Mouse (Mus musculus) right cerebral cortex, postnatal 4 days (tissue): ENCODE data around the gene Usp30.
A peak's percentile ranks its signal among the peaks of the same experiment; 100 is the strongest.

ENCODE experiments used
- DNase-seq: peaks from one replicate; pipeline ENCODE4 v3.0.0-alpha.2; 2022

The Usp30 gene

DNA sequence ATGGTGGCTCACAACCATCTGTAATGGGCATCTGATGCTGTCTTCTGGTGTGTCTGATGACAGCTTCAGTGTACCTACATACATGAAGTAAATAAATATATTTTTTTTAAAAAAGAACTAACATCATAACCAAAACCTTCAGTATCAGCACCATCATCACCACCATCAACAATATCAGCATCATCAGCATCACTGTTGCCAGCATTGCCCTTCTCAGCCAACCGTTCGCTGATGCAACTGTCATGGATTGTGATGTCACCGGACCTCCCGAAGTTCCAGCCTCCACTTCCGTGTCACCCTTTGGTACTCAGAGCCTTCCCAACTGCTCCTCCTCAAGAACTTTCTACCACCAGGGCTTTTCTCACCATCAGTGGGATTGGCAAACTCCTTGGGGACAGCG is at the start of gene Usp30:
Gene Usp30, plus strand, starts transcription at position 301 of the 400 bp plus-strand sequence.
- no peak for DNase-seq

DNA sequence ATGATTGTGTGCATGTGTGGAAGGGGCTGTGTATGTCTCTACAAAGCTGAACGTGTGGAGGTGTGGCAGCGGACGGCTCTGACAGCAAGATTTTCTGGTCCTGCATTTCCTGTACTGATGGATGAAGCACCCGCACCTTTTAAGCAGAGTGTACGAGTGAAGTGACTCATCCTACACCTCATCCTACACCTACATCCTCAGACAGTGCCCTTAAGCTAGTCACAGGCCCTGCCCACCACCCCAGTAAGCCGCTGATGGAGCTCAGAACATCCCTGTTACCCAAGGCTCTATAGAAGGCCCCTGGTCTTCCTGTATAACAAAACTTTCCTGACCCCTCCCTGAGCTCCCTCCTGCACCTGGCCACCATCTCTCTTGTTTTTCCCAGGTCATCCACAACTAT is 40.9 kb upstream of the Usp30 start:
- no peak for DNase-seq

DNA sequence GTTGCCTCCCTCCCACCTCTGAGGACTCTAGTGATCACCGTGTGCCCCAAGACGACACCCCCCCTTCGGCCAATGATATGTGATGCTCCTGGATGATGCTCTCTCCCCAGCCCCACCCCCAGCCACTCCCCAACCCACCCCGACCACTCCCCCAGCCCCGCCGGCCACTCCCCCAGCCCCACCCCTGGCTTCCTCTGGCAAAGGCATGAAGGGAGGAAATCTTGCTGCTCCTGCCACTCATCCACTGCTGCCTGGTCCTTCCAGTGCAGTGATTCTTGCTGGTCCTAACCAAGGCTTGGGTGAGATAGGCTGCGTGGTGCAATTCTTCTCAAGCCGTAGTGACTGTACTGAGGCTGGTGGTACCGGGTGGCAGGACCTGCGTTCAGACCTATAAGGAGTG is 40.4 kb upstream of the Usp30 start:
- DNase-seq = no peak

DNA sequence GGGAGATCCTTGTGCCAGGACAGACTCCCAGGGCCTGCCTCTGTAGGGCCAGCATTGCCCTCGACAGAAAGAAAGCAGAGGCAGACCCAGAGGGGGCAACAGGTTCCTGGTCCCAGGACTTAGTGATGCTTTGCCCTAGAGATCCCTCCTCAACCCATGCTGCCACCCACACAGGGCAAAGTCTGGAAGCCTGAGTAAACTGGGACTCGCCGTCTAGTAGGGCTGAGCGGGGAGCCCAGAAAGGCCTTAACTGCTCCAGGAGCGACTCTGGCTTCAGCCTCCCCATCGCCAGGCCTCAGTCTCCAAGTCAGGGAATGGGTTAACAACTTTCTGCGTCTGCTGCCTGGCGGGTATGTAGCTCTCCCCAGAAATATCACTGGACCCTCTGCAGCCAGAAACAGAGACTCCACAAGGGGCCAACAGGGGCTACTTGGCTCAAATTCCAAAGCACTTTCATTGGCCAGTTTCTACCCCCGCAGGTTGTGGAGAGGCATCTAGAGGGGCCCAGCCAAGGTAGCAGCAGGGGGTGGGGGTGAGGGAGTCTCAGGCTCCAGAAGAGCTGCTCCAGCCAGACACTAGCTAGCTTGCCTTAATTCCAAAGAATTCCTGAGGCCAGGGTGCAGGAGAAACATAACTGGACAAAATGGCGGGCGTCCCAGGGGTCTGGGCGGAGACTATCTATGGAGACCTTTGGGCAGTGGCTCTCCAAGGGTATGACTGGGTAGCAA is 37.9 kb upstream of the Usp30 start:
- no peak for DNase-seq

DNA sequence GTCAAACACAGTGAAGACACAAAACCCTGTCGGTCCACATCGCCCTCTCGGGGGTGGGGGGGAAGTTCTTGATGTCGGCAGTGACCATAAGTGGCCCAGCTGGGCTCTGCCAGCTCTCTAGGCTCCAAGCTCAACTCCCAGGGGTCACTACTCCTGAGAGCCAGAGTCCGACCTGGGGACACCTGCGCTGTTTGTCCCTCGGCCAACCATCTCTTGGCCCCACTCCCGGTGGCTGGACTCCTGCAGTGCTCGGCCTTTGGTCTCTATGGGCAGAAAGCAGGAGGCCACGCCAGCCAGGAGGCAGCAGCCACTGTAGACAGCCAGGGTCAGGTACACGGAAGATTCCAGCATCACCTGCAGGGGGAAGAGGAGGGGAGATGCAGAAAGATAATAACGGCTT is 37.1 kb upstream of the Usp30 start:
- DNase-seq = no peak

DNA sequence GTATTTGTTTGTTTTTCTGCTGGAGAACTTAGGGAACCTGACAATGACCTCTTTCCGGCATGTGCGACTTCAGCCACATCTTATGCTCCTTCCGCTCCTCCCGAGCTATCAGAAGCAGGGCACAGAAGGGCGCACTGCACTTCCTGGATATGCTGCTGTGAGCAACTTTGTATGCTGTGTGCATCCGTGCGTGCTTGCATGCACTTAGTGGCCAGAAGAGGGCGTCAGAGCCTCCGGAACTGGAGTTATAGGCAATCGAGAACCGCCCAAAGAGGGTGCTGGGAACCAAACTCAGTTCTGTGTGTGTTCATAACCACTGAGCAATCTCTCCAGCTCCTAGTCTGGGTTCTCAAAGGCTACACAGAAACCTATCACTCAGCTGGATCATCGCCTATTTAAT is 34.6 kb upstream of the Usp30 start:
- no peak for DNase-seq

DNA sequence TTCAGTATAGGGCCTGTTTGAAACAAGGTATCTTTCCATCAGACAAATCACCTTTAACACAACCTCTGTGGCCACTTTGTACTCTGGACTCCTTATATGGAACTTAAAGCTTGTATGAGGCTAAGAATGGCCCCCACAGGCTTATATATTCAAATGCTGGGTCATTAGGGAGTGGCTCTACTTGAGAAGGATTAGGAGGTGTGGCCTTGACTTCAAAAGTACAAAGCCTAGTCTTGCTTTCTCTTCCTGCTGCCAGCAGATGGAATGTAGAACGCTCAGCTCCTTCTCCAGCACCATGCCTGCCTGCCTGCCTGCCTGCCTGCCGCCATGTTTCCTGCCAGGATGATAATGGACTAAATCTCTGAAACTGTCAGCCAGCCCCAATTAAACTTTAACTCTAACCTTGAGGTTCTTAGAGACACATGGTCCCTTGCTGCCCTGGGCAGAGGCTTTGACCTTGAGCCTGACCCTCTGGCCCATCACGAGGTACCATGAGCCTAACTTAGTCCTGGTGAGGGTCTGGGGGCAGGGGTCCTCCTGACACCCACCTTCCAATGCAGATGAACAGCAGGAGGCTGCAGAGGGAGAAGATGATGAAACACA is 33.0 kb upstream of the Usp30 start:
- DNase-seq = no peak

DNA sequence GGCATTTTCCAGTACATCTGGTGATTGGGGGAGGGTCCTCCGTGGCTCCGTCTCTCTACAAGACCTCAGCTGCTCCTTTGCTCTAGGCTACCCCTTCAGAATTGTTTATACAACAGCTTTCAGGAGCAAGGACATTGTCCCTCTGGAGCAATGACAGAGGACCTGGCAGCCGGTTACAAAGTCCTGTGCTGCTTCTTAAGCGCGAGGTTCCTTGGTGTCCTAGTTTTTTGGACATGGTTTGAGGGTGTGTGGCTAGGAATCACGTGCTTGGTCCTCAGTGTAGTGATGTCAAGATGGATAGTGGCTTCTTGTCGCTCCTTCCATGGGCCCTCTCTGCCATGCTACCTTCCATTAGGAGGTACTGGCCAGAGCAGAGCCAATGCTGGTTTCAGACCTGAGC is 30.9 kb upstream of the Usp30 start:
- DNase-seq = no peak

DNA sequence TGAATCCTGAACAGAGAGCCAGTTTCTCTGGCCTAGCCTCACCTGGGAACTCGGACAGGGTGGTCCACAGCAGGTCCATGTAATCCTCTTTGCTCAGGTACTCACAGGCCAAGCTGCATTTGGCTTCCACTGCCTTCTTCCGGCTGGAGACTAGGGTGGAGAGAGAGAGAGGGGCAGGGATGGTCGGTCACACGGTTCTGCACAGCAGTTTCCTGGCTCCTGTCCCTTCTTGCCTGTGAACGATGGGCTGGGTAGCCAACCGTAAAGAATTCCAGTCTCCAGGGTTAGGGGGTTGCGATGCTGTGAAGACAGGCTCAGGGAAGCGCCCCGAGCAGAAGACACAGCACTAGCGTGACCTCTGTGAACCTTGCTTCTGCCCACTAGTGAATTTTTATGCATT is 30.1 kb upstream of the Usp30 start:
- no peak for DNase-seq

DNA sequence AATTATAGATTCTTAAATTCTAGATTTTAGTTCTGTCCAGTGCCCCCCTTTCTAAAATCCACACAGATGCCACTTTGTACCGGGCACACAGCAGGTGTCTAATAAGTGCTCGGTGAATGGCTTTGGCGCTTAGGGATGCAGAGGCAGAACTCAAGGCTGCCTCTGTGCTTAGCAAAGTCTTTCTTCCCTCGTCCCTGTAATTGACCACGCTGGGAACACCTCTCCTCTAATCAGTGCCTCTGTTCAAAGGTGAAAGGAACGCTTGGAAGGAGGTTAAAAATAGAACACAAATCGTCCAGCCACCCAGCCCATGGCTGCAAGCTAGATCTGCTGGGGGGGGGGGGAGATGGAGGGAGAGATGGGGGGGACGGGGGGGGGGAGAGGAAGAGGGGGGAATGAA is 24.8 kb upstream of the Usp30 start:
- DNase-seq = no peak

DNA sequence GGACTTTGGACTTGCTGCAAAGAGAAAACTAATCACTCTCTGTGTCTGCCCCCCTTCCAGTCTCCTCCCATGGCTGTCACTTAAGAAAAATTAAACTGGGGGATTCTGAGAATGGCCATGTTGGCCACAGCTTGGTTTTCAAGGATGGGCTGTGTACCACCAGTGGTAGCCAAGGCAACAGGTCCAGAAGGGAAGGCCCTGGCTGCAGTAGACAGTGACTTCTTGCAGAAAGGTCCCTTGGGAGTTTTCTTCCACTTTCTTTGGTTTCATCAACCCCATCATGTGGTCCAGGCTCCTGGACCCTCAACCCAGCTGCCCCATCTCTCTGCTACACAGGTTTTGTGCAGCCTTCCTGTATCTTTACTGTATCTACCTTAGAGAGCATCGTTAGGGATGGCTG is 24.4 kb upstream of the Usp30 start:
- DNase-seq = no peak

DNA sequence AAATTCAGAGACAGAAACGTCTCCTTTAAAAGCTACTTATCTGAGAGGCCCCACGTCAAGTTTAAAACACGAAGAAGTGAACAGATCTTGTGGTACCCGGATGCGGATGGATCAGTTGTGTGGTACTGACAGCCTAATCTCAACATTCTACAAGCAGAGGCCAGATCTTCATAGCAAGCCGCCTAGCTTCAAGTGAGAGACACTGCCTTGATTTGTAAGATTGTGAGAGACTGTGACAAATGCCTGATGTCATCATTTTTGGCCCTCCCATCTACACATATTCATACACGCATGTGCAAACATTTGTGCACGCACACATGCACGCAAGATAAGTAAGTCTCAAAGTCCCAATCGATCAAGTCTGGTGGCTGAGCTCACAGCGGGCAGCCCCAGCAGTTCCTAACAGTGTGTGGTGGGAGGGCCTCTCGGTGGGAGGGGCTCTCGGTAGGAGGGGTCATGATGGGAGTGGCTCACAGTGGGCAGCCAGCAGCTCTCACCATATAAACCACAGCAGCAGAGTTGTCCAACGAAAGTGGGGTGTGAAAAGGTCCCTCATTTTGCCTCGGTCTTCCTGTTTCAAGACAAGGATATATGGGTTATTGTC is 23.8 kb upstream of the Usp30 start:
- no peak for DNase-seq

DNA sequence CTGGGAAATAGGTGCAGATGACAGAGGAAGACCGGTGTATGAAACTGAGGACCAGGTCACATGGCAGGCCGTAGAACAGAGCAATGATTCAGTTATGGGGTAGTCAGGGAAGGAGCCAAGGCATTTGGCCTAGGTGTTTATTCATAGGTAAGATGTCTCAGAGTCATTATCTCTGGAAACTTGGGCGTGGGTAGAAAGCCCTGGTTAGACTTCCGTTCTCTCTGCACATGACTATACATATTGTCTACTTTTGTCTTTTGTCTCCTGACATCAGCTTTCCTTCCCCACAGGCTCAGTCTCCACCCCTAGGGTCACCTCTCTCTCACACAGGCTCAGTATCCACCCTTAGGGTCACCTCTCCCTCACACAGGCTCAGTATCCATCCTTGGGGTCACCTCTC is 21.5 kb upstream of the Usp30 start:
- no peak for DNase-seq

DNA sequence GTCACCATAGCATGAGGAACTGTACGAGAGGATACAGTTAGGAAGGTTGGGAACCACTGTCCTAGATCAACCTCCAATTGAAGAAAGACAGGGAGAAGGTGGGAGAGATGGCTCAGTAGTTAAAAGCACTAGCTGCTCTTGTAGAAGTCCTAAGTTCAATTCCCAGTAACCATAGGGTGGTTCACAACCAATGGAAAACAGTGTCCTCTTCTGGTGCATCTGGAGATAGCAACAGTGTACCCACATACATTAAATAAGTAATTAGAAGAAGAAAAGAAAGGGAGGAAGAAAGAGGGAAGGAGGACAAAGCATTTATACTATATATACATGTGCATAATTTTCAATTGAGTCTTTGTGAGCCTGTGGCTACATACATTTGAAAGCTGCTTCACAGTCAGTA is 20.1 kb upstream of the Usp30 start:
- DNase-seq = no peak

DNA sequence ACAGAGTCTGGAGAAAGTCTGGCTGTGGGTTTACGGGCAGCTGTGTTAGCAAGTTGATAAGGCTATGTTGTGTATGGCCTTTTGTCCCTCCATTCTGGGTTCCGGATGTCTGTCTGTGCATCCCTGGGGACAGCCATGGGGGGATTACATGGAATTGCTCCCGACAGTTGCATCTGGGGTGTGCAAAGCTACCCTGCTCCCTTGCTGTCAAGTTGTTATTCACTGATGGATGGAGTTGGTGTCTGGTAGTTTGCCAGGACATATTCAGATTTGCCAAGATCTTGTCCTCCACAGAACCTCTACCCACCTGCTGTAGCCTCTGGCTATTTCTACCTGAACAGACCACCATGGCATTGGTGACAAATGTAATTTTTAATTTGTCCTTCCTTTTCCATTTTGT is 19.1 kb upstream of the Usp30 start:
- no peak for DNase-seq

DNA sequence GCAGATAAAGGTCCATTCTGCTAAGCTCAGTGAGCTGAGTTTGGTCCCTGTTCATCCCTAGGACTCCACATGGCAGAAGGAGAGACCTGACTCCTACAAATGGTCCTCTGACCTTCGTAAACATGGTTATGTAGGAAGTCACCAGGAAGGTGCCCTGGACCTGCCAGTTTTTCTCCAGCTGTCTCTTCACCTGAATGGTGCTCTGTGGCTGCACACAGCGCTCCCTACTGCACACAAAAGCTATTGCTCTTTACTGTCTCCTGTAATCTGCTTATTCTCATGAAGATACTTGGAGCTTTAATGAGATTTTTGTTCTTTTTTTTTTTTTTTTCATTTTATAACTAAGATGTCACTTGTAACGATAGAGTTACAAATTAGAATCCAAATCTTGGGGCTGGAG is 18.7 kb upstream of the Usp30 start:
- no peak for DNase-seq

DNA sequence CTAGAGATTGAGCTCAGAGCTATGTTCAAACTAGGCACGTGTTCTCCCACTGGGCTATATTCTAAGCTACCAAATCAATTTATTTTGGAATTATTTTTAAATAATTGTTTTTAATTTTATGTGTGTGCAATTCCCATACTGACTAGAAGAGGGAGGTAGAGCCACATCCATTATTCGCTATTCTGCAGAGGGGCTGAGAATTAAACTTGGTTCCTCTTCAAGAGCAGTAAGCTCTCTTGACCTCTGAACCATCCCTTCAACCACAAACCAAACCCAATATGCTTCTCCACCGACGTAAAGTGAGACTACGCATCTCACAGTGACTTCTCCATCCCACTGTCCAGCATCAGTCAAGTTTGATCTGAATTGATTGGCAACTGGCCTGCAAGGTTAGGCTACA is 18.1 kb upstream of the Usp30 start:
- no peak for DNase-seq

DNA sequence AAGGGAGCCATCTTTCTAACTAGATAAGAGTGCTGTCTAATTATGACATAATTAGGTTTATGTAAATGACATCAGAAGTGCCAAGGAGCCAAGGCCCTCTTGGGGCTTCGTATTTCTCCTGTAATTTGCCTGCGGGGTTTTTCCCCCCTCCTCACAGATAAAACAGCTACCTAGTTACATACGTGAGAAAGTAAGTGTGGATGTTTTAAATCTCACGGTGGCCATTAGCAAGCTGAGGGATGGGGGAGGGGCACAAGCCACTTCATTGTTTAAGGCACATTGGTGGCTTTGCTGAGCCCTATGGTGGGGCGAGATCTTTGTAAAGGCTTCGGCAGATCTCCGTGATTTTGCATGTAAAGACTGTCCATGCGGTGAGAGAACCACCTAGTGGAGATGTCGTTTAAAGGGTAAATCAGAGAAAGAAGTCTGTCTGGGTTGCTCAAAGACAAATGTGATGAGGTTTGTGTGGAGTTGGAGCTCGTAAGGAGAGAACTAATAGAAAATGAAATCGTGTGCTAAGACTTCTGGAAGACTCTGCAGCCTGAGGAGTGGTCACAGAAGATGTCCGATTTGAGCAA is 16.4 kb upstream of the Usp30 start:
- DNase-seq = no peak

DNA sequence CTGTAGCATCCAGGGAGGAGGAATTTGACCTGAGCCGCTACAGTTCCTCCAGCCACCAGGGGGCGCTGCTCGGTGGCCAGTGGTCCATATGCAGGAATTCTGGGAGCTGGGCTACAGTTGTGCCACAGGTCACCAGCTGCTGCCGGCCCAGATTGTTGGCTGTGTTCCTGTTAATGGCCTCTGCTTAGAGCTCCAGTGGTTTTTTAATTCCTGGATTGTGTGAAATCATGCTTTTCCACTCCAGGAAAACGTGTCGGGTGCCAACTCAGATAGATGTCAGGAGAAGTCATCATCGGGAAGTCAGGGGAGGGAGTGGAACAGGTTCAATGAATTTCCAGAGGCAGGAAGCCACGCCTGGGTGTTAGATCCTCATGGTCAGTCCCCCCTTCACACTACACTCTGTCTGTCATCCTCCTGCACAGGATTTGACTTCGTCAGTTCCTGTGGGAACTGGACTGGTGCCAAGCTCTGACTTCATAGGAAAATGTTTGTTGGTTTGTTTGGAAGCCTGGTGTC is 13.0 kb upstream of the Usp30 start:
- DNase-seq = peak; percentile 59

DNA sequence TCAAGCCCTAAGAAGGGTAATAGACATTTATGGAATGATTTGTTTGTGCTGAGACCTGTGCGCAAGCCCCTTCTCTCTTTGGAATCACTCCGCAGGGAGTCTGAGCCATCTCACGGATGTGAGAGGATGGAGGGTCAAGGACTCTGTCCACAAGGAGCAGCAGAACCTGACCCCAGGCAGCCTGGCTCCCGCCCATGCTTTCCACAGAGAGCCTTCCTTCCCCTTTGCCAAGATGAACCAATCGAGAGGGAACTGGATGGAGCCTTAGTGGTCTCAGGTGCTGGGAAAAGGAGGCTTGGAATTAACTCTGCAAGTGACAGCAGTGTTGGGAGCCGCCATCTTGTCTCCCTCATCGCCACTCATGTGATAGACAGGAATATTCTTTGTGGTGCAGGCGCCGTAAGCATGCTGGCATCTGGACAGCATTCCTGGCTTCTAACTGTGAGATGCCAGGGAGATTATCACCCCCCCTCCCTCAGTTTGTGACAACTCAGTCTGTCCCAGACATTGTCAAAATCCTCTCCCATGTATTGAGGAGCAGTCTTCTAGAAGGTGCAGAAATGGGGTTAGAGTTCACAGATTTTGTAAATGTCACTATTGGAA is 8.0 kb upstream of the Usp30 start:
- DNase-seq = no peak

DNA sequence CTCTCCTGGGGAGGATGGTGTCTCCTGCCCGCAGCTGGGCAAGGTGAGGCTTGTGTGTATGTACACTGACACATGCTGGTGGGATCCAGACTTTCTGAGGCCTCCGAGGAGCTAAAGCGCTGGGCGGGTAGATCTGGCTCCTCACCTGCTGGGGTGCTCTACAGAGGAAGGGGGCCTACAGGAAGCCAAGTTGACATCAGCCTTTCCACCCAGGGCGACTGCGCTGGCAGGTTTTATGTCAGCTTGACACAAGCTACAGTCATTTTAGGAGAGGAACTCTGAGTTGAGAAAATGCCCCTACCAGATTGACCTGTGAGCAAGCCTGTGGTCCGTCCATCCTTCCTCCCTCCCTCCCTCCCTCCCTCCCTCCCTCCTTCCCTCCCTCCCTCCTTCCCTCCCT is 3.6 kb upstream of the Usp30 start:
- DNase-seq = no peak

DNA sequence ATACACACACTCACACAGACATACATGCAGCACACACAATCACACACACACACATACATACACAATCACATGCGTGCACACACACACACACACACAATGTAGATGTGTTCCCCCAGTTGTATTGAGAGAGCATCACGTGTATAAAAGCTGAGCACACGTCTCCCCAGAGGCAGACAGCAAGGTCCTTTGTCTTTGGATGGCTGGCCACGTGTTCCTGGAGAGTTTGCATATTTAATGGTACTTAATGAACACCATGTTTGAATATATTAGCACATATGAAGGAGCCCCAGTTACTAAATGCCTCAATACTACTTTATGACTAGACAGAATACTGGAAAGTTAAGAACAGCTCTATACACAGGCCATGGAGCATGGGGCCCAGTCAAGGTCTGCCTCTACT is 1.3 kb upstream of the Usp30 start:
- no peak for DNase-seq

DNA sequence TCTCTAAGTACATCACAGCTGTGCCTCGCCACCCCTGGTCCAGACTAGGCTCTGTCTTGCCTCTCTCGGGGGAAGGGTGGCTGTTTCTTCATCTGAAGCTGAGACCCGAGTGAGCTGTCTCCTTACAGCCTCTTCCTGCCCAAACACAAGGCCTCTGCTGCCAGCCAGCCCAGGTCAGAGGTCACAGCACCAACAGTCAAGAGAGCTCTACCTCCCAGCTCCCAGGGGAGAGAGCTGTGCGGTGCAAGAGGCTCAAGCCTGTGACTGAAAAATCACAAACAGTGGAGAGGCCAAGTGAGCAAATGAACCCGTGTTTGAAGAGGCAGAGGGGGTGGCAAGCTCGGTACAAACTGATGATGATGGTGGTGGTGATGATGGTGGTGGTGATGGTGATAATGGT is 1.3 kb downstream of the Usp30 start:
- DNase-seq = no peak

DNA sequence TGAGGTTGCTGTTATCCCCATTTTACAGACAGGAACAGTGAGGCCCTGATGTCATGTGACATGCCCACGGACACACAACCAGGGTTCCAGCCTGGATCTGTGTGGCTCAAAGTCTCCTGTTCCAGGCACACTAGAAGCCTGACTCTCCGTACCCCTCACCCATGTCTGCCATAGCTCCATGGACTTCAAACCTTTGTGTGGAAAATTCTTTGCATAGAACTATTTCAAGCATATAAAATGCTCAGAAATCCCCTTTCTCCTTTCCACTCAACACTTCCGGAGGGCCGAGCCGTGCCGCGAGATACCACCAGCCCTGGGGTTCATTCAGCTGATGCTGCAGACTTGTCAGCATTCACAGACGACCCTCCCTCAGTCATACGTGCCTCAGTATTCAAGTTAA is 2.3 kb downstream of the Usp30 start:
- no peak for DNase-seq
